Mouse (Mus musculus) intestine, embryonic 16.5 days (tissue): ENCODE data around the gene Ltv1. TPM values are rescaled to one million over a fixed set of nuclear protein-coding genes. Genes with fewer than 3 reads are reported as not detected.

Experiments
- ATAC-seq: fragments of 200-750 bp; cut with Nextera tagmentation; 2 replicates; pipeline ENCODE4 v1.8.0; 2017; ENCODE audit warnings: moderate TSS enrichment, moderate library complexity
- H3K27ac ChIP-seq: fragments of 300-500 bp; sonication (generic); 2 replicates; pipeline ENCODE4 v1.5.1; 2014; ENCODE audit warnings: mild to moderate bottlenecking, low read length
- H3K27me3 ChIP-seq: fragments of 300-500 bp; sonication (generic); replicated peaks from 2 replicates; pipeline ENCODE4 v1.6.1; 2014; ENCODE audit warnings: low read length, control low read depth, mixed read lengths; ENCODE audit not compliant: control insufficient read depth, insufficient read depth
- H3K36me3 ChIP-seq: fragments of 300-500 bp; sonication (generic); 2 replicates; pipeline ENCODE4 v1.6.1; 2014; ENCODE audit warnings: low read length, control low read depth; ENCODE audit not compliant: control insufficient read depth, insufficient read depth
- H3K4me1 ChIP-seq: fragments of 300-500 bp; sonication (generic); 2 replicates; pipeline ENCODE4 v1.6.1; 2014; ENCODE audit warnings: low read length, control low read depth, mixed read lengths; ENCODE audit not compliant: control insufficient read depth, insufficient read depth
- H3K4me2 ChIP-seq: fragments of 300-500 bp; sonication (generic); 2 replicates; pipeline ENCODE4 v1.6.1; 2014; ENCODE audit warnings: low read depth, low read length, control low read depth
- H3K4me3 ChIP-seq: fragments of 300-500 bp; sonication (generic); 2 replicates; pipeline ENCODE4 v1.5.1; 2014; ENCODE audit warnings: mild to moderate bottlenecking, low read length
- H3K9ac ChIP-seq: fragments of 300-500 bp; sonication (generic); 2 replicates; pipeline ENCODE4 v1.6.1; 2014; ENCODE audit warnings: low read depth, low read length
- H3K9me3 ChIP-seq: fragments of 300-500 bp; sonication (generic); 2 replicates; pipeline ENCODE4 v1.6.1; 2016; ENCODE audit warnings: low read length, control low read depth; ENCODE audit not compliant: control insufficient read depth
- WGBS: fragments of 180-500 bp; shearing (Covaris S2); extraction: QIAGEN DNeasy Blood & Tissue Kit; methylation state at CpG from one replicate; pipeline ENCODE4 v1.1.7; 2014; 5-methylcytosine and 5-hydroxymethylcytosine counted together
- polyA plus RNA-seq: library from polyadenylated mRNA; unstranded; fragments of >200 nt; fragmentation: Nextera tagmentation; extraction: Ambion mirVana; gene quantifications from 2 replicates; pipeline ENCODE4 v1.2.1, GENCODE M21; 2015

Ltv1 gene
- polyA plus RNA-seq, 1 experiment from 2014 or later: 74.4 TPM

- WGBS: 81% methylated on average over 4 of the region's 4 CpGs
- no peaks in the 10 kb centered on the region for H3K4me1 ChIP-seq
- no peak overlapping the region for H3K4me2 ChIP-seq
- H3K27ac ChIP-seq: no peak overlapping the region
- no peak for ATAC-seq
- no peaks in the 10 kb centered on the region for H3K36me3 ChIP-seq
- no peaks in the 10 kb centered on the region; the same call in 1 of the 2 replicates for H3K9me3 ChIP-seq
- no peak overlapping the region for H3K4me3 ChIP-seq
- no peaks in the 10 kb centered on the region for H3K27me3 ChIP-seq
- no peak overlapping the region for H3K9ac ChIP-seq
Observed at GRCm38 (mm10) chr10:13152811-13153364, 40.1 kb downstream of the Ltv1 start.

GRCm38 (mm10) chr10:13151353-13151752, 41.6 kb downstream of the Ltv1 start:
- Histone ChIP-seq H3K4me2 (no peak overlapping the region), H3K9me3 (no peaks in the 10 kb centered on the region), H3K36me3 (no peaks in the 10 kb centered on the region), H3K4me3 (no peak overlapping the region), H3K27me3 (no peaks in the 10 kb centered on the region), H3K9ac (no peak overlapping the region), H3K4me1 (no peaks in the 10 kb centered on the region), H3K27ac (peak overlapping the region; percentile 11; the same call in 1 of the 2 replicates)
- ATAC-seq: no peak
- 50% methylated on average over 5 of the region's 5 CpGs for WGBS

GRCm38 (mm10) chr10:13150435-13150834, 42.5 kb downstream of the Ltv1 start:
- H3K27ac ChIP-seq: no peak overlapping the region
- H3K4me3 ChIP-seq: no peak overlapping the region
- no peaks in the 10 kb centered on the region for H3K4me1 ChIP-seq
- ATAC-seq: no peak
- H3K36me3 ChIP-seq: no peaks in the 10 kb centered on the region
- 72% methylated on average over 3 of the region's 3 CpGs for WGBS
- no peaks in the 10 kb centered on the region for H3K9me3 ChIP-seq
- H3K9ac ChIP-seq: no peak overlapping the region
- H3K27me3 ChIP-seq: no peaks in the 10 kb centered on the region
- H3K4me2 ChIP-seq: no peak overlapping the region

- Histone ChIP-seq H3K4me1 (peaks cover 4% of the 10 kb centered on the region), H3K9me3 (no peaks in the 10 kb centered on the region), H3K9ac (no peak overlapping the region), H3K4me2 (no peak overlapping the region), H3K27me3 (no peaks in the 10 kb centered on the region), H3K27ac (no peak overlapping the region), H3K4me3 (no peak overlapping the region), H3K36me3 (no peaks in the 10 kb centered on the region)
- no peak for ATAC-seq
- 39% methylated on average over 2 of the region's 2 CpGs for WGBS
Observed at GRCm38 (mm10) chr10:13140434-13140833, 52.5 kb downstream of the Ltv1 start.

GRCm38 (mm10) chr10:13137906-13138305, 55.1 kb downstream of the Ltv1 start:
- H3K27me3 ChIP-seq: no peaks in the 10 kb centered on the region
- H3K9ac ChIP-seq: no peak overlapping the region
- H3K36me3 ChIP-seq: no peaks in the 10 kb centered on the region
- WGBS: 92% methylated on average over 6 of the region's 6 CpGs
- no peak overlapping the region for H3K27ac ChIP-seq
- no peak overlapping the region for H3K4me2 ChIP-seq
- H3K4me3 ChIP-seq: no peak overlapping the region
- H3K4me1 ChIP-seq: peaks cover 4% of the 10 kb centered on the region
- no peaks in the 10 kb centered on the region for H3K9me3 ChIP-seq
- no peak for ATAC-seq

- Histone ChIP-seq H3K4me3 (no peak overlapping the region), H3K4me1 (peaks cover 4% of the 10 kb centered on the region), H3K9me3 (no peaks in the 10 kb centered on the region), H3K27me3 (no peaks in the 10 kb centered on the region), H3K36me3 (no peaks in the 10 kb centered on the region), H3K27ac (no peak overlapping the region), H3K9ac (no peak overlapping the region), H3K4me2 (no peak overlapping the region)
- ATAC-seq: no peak
- 90% methylated on average over 7 of the region's 7 CpGs for WGBS
Observed at GRCm38 (mm10) chr10:13135751-13136150, 57.2 kb downstream of the Ltv1 start.

- no peak overlapping the region for H3K4me3 ChIP-seq
- H3K36me3 ChIP-seq: no peaks in the 10 kb centered on the region
- H3K9ac ChIP-seq: no peak overlapping the region
- WGBS: 95% methylated on average over 7 of the region's 7 CpGs
- no peak overlapping the region for H3K27ac ChIP-seq
- H3K9me3 ChIP-seq: no peaks in the 10 kb centered on the region
- no peak for ATAC-seq
- peaks cover 4% of the 10 kb centered on the region for H3K4me1 ChIP-seq
- no peaks in the 10 kb centered on the region for H3K27me3 ChIP-seq
- H3K4me2 ChIP-seq: no peak overlapping the region
Observed at GRCm38 (mm10) chr10:13135276-13135675, 57.7 kb downstream of the Ltv1 start.

GRCm38 (mm10) chr10:13133850-13134249, 59.1 kb downstream of the Ltv1 start:
- H3K9ac ChIP-seq: no peak overlapping the region
- H3K9me3 ChIP-seq: no peaks in the 10 kb centered on the region
- ATAC-seq: no peak
- H3K4me2 ChIP-seq: no peak overlapping the region
- H3K27me3 ChIP-seq: no peaks in the 10 kb centered on the region
- H3K4me3 ChIP-seq: no peak overlapping the region
- H3K27ac ChIP-seq: no peak overlapping the region
- H3K36me3 ChIP-seq: peaks cover 2% of the 10 kb centered on the region; the same call in 1 of the 2 replicates
- WGBS: 93% methylated on average over 4 of the region's 4 CpGs
- H3K4me1 ChIP-seq: no peaks in the 10 kb centered on the region
